Mouse (Mus musculus): Measurements from ENCODE around the gene Nrap. TPM values are rescaled to one million over a fixed set of nuclear protein-coding genes. Genes with fewer than 3 reads are reported as not detected.

The Nrap gene
- total and polyA plus RNA-seq, 2 experiments from 2014 or later = 60.1 to 163 TPM

- Histone ChIP-seq H3K27me3 (ENCODE audit: control insufficient read depth, insufficient read depth, low read length) (no peaks in the 10 kb centered on the region), H3K27ac (ENCODE audit: low read depth) (no peak overlapping the region), H3K4me2 (ENCODE audit: low read depth, low read length) (no peak overlapping the region), H3K9me3 (replicated peaks; ENCODE audit: control insufficient read depth, low read length) (no peaks in the 10 kb centered on the region), H3K36me3 (replicated peaks; ENCODE audit: control insufficient read depth, insufficient read depth, low read length) (peaks cover 76% of the 10 kb centered on the region), H3K4me1 (ENCODE audit: control insufficient read depth, insufficient read depth) (no peaks in the 10 kb centered on the region; the same call in 1 of the 2 replicates), H3K4me3 (ENCODE audit: low read depth, low read length) (no peak overlapping the region), H3K9ac (replicated peaks; ENCODE audit: low read depth, low read length) (no peak overlapping the region)
- no peak for DNase-seq (ENCODE audit: low spot score)
- peak; percentile 33 for ATAC-seq (ENCODE audit: insufficient read depth, low read depth)
- 39% methylated on average over 8 of the region's 8 CpGs for WGBS
- no peak for TF ChIP-seq CTCF (IDR thresholded peaks at IDR 0.05; ENCODE audit: low read depth)
- TF ChIP-seq EP300 (IDR thresholded peaks at IDR 0.05; ENCODE audit: low read depth) = no peak
Measured at GRCm38 (mm10) chr19:56342006-56342405, 47.8 kb downstream of the Nrap start.

- H3K9ac ChIP-seq (replicated peaks; ENCODE audit: low read depth, low read length) = no peak overlapping the region
- H3K4me3 ChIP-seq (ENCODE audit: low read depth, low read length) = no peak overlapping the region
- no peaks in the 10 kb centered on the region for H3K27me3 ChIP-seq (ENCODE audit: control insufficient read depth, insufficient read depth, low read length)
- ATAC-seq (ENCODE audit: insufficient read depth, low read depth) = peak; percentile 82
- peaks cover 83% of the 10 kb centered on the region for H3K36me3 ChIP-seq (replicated peaks; ENCODE audit: control insufficient read depth, insufficient read depth, low read length)
- no peaks in the 10 kb centered on the region; the same call in 1 of the 2 replicates for H3K4me1 ChIP-seq (ENCODE audit: control insufficient read depth, insufficient read depth)
- WGBS = 40% methylated on average over 12 of the region's 12 CpGs
- H3K27ac ChIP-seq (ENCODE audit: low read depth) = peak overlapping the region; percentile 69
- TF ChIP-seq CTCF (IDR thresholded peaks at IDR 0.05; ENCODE audit: low read depth) = no peak
- TF ChIP-seq EP300 (IDR thresholded peaks at IDR 0.05; ENCODE audit: low read depth) = no peak
- H3K4me2 ChIP-seq (ENCODE audit: low read depth, low read length) = no peak overlapping the region
- DNase-seq (ENCODE audit: low spot score) = peak; percentile 73
- H3K9me3 ChIP-seq (replicated peaks; ENCODE audit: control insufficient read depth, low read length) = no peaks in the 10 kb centered on the region
Measured at GRCm38 (mm10) chr19:56336826-56337225, 53.0 kb downstream of the Nrap start.

- peaks cover 83% of the 10 kb centered on the region for H3K36me3 ChIP-seq (replicated peaks; ENCODE audit: control insufficient read depth, insufficient read depth, low read length)
- ATAC-seq (ENCODE audit: insufficient read depth, low read depth) (no peak), DNase-seq (ENCODE audit: low spot score) (no peak)
- no peaks in the 10 kb centered on the region for H3K27me3 ChIP-seq (ENCODE audit: control insufficient read depth, insufficient read depth, low read length)
- no peak overlapping the region for H3K9ac ChIP-seq (replicated peaks; ENCODE audit: low read depth, low read length)
- no peak overlapping the region for H3K4me3 ChIP-seq (ENCODE audit: low read depth, low read length)
- no peak overlapping the region for H3K4me2 ChIP-seq (ENCODE audit: low read depth, low read length)
- no peak overlapping the region for H3K27ac ChIP-seq (ENCODE audit: low read depth)
- 94% methylated on average over 17 of the region's 17 CpGs for WGBS
- H3K4me1 ChIP-seq (ENCODE audit: control insufficient read depth, insufficient read depth) = no peaks in the 10 kb centered on the region
- TF ChIP-seq EP300 (IDR thresholded peaks at IDR 0.05; ENCODE audit: low read depth) = no peak
- TF ChIP-seq CTCF (IDR thresholded peaks at IDR 0.05; ENCODE audit: low read depth) = no peak
- no peaks in the 10 kb centered on the region for H3K9me3 ChIP-seq (replicated peaks; ENCODE audit: control insufficient read depth, low read length)
Measured at GRCm38 (mm10) chr19:56336321-56336720, 53.5 kb downstream of the Nrap start.

- 55% methylated on average over 21 of the region's 21 CpGs for WGBS
- peaks cover 79% of the 10 kb centered on the region for H3K36me3 ChIP-seq (replicated peaks; ENCODE audit: control insufficient read depth, insufficient read depth, low read length)
- no peak overlapping the region for H3K4me2 ChIP-seq (ENCODE audit: low read depth, low read length)
Measured at GRCm38 (mm10) chr19:56326243-56326855, 63.5 kb downstream of the Nrap start.

GRCm38 (mm10) chr19:56325676-56326075 lies 64.2 kb downstream of the Nrap start:
- DNase-seq (ENCODE audit: low spot score) (no peak), ATAC-seq (ENCODE audit: insufficient read depth, low read depth) (no peak)
- no peaks in the 10 kb centered on the region for H3K27me3 ChIP-seq (ENCODE audit: control insufficient read depth, insufficient read depth, low read length)
- no peak overlapping the region for H3K27ac ChIP-seq (ENCODE audit: low read depth)
- WGBS = 51% methylated on average over 10 of the region's 10 CpGs
- H3K4me2 ChIP-seq (ENCODE audit: low read depth, low read length) = no peak overlapping the region
- no peak overlapping the region for H3K4me3 ChIP-seq (ENCODE audit: low read depth, low read length)
- H3K9ac ChIP-seq (replicated peaks; ENCODE audit: low read depth, low read length) = no peak overlapping the region
- TF ChIP-seq EP300 (IDR thresholded peaks at IDR 0.05; ENCODE audit: low read depth) (no peak), CTCF (IDR thresholded peaks at IDR 0.05; ENCODE audit: low read depth) (no peak)
- no peaks in the 10 kb centered on the region for H3K9me3 ChIP-seq (replicated peaks; ENCODE audit: control insufficient read depth, low read length)
- H3K36me3 ChIP-seq (replicated peaks; ENCODE audit: control insufficient read depth, insufficient read depth, low read length) = peaks cover 79% of the 10 kb centered on the region
- H3K4me1 ChIP-seq (ENCODE audit: control insufficient read depth, insufficient read depth) = peaks cover 9% of the 10 kb centered on the region; the same call in 1 of the 2 replicates

More at GRCm38 (mm10) chr19:56326243-56326855, 63.5 kb downstream of the Nrap start:
- TF ChIP-seq CTCF (IDR thresholded peaks at IDR 0.05; ENCODE audit: low read depth) = no peak
- TF ChIP-seq EP300 (IDR thresholded peaks at IDR 0.05; ENCODE audit: low read depth) = no peak
- no peaks in the 10 kb centered on the region for H3K9me3 ChIP-seq (replicated peaks; ENCODE audit: control insufficient read depth, low read length)
- DNase-seq (ENCODE audit: low spot score) (no peak), ATAC-seq (ENCODE audit: insufficient read depth, low read depth) (no peak)
- peaks cover 9% of the 10 kb centered on the region; the same call in 1 of the 2 replicates for H3K4me1 ChIP-seq (ENCODE audit: control insufficient read depth, insufficient read depth)
- H3K27ac ChIP-seq (ENCODE audit: low read depth) = no peak overlapping the region
- no peak overlapping the region for H3K4me3 ChIP-seq (ENCODE audit: low read depth, low read length)
- H3K27me3 ChIP-seq (ENCODE audit: control insufficient read depth, insufficient read depth, low read length) = no peaks in the 10 kb centered on the region
- H3K9ac ChIP-seq (replicated peaks; ENCODE audit: low read depth, low read length) = no peak overlapping the region
